Mouse (Mus musculus): Measurements from ENCODE around the gene Cstf3.
A peak's percentile ranks its signal among the peaks of the same experiment; 100 is the strongest.
"Not testable (repeated sequence)": the region's sequence is repeated elsewhere in the genome, so short reads cannot be mapped to it uniquely, and the experiment has no call there.

Gene Cstf3

DNA sequence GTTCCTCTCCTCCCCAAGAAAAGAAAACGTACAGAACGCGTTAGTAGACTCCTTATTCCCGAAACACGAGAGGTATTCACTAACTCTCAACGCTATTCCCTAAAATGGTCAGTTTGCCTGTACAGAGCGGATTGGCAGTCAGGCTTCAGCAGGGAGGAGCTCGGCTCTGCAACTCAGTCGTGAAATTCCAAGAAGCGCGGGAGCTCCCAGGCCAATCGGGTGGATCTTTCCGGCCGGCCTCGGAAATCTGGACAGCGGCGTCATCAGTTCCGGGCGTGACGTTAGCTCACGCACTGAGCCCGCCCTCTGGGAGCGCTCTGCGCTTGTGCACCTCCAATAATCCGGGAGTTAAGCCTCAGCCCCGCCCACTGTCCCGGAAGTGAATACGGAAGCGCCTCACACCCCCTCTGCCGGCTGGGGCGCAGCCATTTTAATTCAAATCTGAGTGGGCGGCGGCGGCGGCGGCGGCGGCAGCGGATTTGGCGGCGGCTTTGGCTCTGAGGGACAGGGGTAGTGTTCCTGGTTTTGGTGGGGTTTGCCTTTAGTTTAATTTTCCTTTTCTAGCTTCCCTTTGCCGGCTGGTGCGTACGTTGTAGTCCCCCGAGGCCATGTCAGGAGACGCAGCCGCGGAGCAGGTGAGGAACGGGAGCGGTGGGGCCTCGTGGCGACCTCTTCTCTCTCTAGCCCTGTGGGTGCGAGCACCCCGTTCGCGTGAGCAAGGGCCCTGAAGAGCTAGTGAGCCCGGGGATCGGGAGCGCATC, at the start of gene Cstf3:
Cstf3 (plus strand) TSS at position 456 of the 761 bp plus-strand sequence.
- peak; percentile 99 for DNase-seq

DNA sequence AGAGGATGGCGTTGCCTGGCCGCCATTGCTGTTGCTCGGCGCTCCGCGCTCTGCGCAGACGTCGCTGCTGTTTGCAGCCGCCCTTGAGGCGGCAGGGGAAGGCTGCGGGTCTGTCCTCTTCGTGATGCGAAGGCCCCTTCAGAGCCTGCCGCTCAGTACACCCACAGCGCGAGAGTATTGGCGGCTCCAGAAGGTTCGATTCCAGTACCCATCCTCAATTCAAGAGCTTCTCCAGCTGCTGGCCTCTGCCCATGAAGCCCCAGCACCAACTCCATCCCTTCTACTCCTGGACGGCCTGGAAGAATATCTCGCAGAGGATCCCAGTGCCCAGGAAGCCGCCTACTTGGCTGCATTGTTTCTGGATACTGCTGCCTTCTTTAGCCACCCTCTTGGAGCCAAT, 33.6 kb upstream of the Cstf3 start:
- DNase-seq = not testable (repeated sequence)

DNA sequence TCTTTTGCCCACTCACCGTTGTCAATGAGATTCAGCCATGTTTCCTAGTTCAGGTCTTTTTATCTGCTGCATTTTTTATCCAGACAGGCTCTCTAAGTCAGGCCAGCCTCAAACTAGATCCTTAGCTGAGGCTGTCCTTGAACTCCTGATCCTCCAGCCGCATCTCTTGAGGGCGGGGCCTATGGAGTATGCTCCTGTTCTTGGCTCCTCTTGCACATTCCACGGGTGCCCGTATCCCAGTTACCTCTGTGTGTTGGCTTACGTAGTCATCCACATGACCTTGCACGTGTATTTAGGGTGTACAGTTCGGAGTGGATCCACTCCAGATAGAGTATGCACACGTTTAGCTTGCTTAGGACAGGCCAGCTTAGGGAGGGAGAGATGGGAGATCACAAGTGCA, 32.6 kb upstream of the Cstf3 start:
- DNase-seq = no peak

DNA sequence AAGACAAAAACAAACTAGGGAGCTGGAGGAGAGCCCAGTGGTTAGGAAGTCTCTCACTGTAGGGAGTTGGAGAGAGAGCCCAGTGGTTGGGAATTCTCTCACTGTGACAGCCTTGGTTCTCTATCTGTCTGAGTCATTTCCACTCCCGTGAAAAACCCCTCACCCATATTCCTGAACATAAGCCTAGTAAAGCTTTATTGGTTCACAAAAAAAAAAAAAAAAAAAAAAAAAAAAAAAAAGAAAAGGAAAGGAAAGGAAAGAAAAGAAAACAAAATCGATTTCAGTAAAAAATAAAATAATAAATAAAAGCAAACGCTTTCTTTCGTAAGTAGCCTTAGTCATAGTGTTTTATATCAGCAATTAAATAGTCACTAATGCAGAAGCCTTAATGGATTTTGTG, 32.0 kb upstream of the Cstf3 start:
- no peak for DNase-seq

DNA sequence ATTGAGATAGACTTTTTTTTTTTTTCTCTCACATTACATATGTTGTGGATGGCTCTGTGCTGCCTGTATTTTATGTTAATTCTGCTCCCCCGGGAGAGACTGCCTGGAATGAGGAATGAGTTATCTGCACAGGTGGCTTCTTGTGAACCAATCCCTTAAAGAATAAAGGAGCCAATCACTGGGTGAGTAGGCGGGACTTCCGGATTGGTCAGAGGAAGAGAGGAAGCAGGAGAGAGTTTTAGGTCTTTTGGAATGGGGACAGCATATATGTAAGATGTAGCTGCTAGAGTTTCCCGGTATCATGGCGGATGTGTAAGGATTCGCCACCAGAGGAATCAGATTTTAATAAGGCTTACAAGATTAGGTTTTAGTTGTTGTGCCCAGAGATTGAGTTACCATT, 31.4 kb upstream of the Cstf3 start:
- no peak for DNase-seq

DNA sequence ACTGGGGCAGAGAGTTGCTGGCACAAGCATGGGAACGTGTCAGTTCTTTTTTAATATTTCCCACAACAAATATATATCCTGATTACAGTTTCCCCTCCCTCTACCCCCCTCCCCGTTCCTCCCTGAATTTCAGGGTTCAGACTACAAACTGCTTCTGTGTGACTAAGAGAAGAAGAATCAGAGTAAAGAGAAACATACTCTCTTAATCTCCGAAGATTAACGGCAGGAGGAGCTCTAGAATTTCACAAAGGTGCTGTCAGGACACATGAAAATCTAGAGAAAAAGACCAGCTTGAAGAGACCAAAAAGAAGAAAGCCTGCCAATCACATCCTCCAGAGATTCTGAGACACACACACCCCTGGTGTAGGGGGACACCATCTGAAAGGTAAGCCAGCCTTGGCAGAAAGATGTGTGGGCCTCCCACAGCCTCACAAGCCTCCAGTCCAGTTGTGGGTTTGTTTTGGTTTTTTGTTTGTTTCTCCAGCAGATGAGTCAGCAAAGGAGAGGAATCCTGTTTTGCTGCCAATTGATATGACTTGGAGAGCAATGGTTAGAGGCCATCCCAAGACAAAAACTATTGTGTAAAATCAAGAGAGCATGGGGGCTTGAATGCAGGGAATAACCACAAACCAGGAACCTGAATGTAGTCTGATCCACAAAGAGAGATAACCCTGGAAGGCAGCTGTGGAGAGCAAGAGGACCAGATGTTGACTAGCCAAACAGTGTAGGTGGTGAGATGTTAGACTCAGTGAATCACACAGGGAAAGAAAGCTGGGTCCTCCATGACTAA, 30.5 kb upstream of the Cstf3 start:
- DNase-seq = no peak

DNA sequence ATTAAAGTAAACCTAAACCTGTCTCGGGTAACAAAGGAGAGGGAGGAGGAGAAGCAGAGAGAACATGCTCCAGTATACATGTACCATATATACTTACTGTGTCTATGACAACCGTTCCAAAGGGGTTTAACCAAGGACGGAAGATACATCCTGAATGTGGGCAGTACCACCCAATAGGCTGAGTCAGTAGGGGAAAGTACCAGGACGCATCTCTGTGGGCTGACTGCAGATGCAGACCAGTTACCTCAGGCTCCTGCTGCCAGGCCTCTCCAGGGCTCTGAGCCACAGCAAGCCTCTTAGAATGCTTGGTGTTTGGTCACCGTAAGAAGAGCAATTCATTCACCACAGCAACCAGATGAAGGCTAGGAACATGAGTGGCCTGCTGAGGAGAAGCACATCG, 28.9 kb upstream of the Cstf3 start:
- no peak for DNase-seq

DNA sequence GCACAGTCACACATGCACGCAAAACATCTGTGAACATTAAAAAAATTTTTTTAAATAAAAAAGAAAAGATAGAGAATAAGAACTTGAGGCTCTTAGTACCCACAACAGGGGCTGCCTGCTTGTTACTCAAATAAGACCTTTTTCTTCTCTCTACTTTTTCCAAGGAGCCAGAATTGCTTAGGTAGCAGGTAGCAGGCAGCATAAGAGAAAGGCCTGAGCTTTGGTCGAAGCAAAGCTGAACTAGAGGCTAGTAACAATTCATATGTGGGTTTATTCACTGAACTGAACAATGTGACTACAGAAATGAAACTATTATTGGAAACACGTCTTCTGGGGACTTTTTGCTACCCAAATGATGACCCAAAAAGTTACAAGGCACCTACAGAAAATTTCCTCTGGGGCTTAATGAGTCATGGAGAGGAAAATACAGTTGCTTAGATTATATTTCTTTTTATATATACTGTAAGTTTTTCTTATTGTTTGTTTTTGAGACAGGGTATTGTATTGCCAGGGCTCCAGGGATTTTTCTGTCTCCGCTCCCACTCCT, 28.3 kb upstream of the Cstf3 start:
- DNase-seq = no peak

DNA sequence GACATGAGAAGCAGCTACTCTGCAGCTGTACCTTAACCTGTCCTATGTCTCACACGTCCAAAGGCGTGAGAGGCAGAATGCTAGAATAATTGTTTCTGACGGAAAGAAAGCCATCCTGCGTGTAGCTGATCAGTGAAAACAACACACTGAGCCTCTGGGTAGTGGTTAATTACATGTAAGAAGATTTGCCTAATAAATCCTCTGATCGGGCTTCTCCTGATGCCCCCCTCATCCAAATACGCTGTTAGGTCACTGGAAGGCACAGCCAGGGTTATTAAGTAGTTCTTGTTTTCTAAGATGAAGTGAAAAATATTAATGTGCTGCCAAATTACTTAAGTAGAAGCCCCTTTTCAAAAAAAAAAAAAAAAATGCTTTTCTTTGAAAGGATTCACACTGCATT, 18.3 kb upstream of the Cstf3 start:
- no peak for DNase-seq

DNA sequence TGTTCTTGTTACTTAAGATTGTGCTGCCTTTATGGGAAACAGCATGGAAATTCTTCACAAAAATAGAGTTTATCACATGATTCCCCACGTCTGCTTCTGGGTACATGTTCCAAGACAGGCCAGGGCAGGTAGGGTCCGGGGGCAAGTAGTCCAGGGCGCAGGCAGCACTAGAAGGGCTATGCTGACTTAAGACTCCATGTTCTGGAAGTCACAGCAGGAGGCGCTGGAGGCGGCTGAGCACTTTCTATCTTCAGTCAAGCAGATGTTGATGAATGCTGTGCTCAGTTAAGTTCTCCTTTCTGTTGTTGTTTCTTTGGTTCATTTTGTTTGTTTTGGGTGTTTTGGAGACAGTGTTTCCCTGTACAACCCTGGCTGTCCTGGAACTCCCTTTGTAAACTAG, 14.1 kb upstream of the Cstf3 start:
- no peak for DNase-seq

DNA sequence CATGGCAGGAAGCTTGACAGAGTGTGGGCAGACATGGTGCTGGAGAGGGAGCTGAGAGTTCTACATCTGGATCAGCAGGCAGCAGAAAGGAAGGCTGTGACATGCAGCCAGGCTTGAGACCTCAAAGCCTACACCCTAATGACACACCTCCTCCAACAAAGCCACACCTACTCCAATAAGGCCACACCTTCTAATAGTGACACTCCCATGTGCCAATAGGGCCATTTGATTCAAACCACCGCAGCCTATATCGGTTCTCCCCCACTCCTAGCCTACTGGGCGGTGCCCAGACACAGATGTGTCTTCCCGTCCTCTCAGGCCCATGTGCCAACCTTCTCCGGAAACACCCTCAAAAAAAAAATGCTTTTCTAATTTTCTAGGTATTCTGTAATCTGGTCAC, 12.3 kb upstream of the Cstf3 start:
- DNase-seq = no peak

DNA sequence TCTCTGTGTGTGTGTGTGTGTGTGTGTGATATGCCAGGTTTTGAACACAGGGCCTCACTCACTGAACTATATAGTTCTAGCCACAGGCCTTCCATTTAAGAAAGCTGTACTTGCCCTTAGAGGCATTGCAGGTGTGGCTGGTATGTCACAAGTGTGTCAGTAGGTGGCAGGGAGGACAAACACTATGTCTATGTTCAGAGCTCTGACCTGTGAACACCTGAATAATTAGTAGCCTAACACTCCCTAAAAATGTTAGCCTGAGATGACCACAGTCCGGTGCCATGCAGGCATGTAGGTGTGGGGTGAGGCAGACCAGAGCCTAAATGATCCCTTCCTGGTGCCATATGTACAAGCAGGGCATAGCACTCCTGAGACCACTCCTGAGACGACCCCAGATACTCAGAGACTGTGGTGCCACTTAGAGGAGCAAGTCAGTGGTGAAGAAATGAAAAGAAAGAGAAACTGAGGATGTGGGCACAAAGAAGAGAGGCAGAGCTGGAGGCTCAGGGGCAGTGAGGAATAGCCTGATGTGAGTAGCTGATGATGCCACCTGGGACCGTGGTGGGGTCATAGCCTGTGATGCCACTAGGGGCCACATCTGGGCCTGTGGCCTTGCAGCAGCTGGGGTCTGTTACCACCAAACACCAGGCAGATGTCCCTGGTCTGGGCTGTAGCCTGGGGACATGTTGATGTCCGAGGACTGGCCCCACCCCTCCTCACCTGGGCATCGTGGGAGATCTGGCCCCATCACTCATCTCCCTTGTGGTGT, 11.3 kb upstream of the Cstf3 start:
- no peak for DNase-seq

DNA sequence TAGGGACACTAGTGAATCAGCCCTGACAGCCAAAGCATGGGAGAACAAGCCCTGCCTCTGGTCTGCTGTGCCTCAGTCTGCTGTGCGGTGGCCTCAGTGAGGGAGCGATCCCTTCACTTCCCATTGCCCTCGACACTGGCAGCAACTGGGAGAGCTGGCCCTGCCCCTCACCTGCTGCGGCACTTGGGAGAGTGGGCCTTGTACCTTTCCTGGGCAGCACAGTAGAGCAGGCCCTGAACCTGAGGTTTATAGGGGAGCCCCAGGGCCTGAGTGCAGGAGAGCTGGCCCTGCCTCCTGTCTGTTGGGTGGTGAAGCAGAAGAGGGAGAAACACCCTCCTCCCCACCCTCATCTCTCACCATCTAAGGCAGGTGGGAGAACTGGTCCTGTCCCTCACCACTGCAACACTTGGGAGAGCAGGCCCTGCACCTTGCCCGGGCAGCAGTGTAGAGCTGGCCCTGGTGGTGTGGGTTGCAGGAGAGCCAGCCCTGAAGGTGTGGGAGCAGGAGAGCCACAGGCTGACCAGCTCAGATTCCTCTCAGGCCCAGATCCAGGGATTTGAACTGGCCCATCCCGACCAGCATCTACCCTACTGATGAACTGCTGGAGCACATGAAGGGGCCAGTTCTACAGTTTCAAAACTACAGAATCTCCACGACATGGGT, 10.4 kb upstream of the Cstf3 start:
- no peak for DNase-seq

DNA sequence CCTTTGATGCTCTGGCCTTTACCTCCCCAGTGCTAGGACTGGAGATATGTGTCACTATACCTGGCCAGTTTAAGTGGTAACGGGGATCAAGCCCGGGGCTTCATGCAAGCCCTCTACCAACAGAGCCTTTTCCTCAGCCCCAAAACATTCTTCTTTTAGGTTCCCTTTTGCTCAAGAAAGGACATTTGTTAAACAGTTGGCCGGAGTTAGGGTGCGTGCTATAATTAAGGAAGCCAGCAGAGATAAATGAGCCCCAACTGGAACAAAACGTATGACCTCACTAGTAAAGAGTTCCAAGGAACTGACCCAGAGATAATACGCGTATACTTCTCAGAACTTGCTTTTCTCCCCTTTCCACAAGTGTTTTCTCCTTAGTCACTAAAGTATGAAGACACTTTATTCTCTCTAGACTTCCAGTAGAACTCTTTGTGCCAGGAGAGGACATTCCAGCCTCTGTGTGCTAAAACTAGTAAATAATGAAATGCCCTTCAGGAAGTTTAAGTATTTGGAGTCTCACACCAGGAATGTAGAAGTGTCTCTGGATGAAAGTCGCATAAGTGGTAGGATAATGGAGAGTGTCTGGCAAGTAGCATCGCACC, 8.9 kb upstream of the Cstf3 start:
- no peak for DNase-seq

DNA sequence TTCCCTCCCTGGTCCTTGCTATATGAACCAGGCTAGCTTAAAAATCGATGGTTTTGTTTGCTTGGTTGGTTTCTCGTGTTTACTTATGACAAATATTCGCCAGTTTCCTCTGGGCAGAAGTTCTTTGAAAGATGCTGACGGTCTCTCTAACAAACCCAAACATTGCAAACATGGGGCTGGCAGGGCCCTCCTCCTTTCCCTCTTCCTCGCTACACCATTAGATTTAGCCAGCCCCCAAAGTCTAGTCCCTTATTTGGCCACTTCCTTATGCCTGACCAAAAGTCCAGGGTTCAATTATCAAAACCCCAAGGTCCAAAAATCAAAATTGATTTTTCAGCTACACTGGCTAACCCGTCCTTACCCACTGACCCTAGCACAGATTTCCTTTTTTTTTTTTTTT, 7.3 kb upstream of the Cstf3 start:
- DNase-seq = no peak

DNA sequence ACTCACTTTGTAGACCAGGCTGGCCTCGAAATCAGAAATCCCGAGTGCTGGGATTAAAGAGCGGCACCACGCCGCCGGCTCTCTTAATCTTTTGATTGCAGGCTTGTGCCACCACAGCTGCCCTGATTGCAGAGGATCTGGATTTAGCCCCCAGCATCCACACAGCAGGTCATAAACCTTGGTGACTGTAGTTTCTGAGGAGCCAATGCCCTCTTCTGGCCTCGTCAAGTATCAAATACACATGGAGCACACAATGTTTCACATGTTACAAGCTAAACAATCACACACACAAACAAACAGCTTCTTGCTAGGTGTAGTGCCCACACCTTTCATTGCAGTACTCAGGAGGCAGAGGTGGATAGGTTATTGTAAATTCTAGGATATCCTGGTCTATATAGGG, 6.1 kb upstream of the Cstf3 start:
- no peak for DNase-seq

DNA sequence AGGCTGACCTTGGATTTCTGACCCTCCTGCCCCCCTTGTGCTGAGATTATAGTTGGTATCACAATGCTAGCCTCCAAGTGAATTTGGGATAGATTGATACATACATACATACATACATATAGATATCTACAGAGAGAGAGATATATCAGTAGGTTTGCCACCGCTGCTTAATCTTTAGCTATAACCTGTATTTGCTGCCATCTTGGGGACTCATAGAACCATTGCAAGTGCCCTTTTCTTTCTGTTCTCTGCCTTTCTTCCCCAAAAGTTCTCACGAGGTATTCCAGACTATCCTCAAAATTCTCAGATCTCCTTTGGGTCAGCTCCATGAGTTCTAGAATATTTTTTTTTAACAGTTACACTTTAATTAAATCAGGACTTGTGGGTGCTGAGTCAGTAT, 4.7 kb upstream of the Cstf3 start:
- DNase-seq = no peak

DNA sequence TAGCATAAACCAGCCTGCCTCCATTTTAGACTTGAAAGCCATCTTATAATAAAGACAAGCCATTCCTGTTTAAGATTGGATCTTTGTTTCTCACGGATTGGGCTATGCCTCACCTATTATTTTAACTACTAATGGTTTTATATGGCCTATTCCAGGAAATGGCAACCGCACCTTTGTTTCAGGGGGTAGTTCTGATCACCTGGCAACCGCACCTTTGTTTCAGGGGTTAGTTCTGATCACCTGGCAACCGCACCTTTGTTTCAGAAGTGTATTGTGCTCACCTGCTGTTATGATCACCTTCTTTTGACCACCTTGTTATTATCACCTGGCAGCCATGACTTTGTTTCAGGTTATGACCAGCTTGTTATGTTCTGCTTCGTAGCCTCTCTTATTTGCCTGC, 1.8 kb upstream of the Cstf3 start:
- no peak for DNase-seq

DNA sequence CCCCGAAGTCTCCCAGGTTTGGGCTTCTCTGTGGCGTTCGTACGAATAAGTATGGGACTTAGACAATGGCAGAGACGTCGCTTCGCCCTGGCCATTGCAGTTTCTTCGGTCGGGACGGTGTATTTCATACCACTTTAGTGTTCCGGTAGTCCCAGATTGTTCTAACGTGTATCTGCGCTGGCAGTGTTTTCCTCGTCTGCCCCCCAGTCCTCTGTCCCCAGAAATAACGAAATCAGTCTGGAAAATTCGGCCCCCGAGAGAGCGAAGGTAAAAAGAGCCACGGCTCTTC, 450 bp downstream of the Cstf3 start:
- no peak for DNase-seq

DNA sequence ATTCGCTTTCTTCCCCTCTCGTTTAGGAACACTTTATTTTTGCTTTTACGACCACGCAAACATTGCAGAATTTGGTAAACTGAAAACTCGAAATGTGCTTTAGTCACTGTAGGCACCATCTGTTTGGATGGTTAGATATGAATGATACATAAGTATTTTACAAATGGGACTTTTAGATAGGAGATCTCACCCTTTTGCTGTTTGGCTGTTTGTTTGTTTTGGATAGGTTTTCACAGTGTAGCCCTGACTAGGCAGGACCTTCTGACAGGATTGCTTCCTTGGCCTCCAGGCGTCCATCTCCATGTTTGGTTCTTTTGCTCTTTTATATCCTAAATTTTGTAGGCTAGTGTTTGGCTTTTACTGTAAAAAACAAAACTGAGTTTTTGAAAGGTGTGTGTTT, 818 bp downstream of the Cstf3 start:
- DNase-seq = no peak

DNA sequence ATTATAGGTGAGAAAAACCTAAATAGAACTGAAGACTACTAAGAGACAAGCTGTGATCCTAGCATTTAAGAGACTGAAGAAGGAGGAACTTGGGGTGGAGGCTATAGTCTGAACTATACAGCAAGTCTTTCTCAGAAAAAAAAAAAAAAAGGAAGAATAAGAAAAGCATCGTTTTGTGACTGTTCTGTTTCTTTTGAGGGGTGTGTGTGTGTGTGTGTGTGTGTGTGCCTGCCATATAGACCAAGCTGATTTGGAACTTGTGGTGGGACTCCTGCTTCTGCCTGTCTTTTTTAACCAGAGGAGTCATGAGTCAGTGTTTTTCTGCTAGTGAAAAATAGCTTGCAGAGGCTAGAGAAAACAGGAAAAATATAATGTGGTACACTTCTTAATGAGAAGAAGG, 4.7 kb downstream of the Cstf3 start:
- DNase-seq = no peak

DNA sequence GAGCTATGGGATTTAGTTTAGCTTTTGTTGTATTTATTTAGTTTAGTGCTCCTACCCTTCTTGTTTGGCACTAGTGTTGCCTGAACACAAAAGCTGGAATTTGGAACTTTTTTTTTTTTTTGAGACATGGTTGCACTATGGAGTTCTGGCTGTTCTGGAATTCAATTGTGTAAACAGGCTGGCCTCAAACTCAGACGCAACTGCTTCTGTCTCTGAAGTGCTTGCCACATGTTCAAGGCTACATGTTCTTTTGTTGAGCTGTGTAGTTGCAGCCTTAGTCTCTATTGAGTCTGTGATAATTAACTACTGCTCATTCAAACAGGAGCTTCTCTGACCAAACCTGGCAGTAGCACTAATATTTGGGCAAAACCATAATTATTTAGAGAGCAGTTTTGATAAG, 13.1 kb downstream of the Cstf3 start:
- no peak for DNase-seq

DNA sequence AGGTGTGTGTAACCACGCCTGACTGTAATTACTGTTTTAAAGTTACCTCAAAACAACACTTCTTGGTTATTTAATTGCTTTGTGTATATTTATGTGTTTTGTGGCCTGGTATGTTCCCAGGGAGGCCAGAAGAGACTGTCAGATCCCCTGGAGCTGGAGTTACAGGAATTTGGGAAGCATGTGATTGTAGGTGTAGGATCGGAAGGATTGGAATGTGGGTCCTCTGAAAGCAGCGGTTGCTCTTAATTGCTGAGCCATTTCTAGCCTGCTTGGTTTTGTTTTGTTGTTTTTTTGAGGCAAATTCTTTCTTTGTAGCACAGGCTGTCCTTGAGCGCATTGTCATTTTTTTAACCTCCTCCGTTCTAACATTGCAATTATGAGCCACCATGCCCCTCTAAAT, 14.4 kb downstream of the Cstf3 start:
- DNase-seq = no peak
